Mouse (Mus musculus): ENCODE results near the gene Nfs1. TPM values are rescaled to one million over a fixed set of nuclear protein-coding genes. Genes with fewer than 3 reads are reported as not detected.

Gene Nfs1
- polyA plus RNA-seq, 1 experiment from 2014 or later = 37.6 TPM

- no peak overlapping the region for H3K4me2 ChIP-seq (ENCODE audit: low read length)
- WGBS = 39% methylated on average over 4 of the region's 4 CpGs
- H3K9me3 ChIP-seq (replicated peaks; ENCODE audit: control insufficient read depth, low read length, poor library complexity, severe bottlenecking) = no peaks in the 10 kb centered on the region
- no peak overlapping the region for H3K4me3 ChIP-seq (ENCODE audit: low read depth, low read length)
- H3K36me3 ChIP-seq (ENCODE audit: control insufficient read depth, insufficient read depth, low read length) = peaks cover 18% of the 10 kb centered on the region
- H3K27me3 ChIP-seq (ENCODE audit: control insufficient read depth, insufficient read depth, low read depth, low read length) = no peaks in the 10 kb centered on the region
- no peak for ATAC-seq
- no peak overlapping the region for H3K27ac ChIP-seq (ENCODE audit: low read length)
- H3K9ac ChIP-seq (ENCODE audit: low read depth, low read length) = no peak overlapping the region
- no peaks in the 10 kb centered on the region for H3K4me1 ChIP-seq (ENCODE audit: control insufficient read depth, insufficient read depth, low read length)
Observed at GRCm38 (mm10) chr2:156079674-156080073, 64.3 kb downstream of the Nfs1 start.

- Histone ChIP-seq H3K4me1 (ENCODE audit: control insufficient read depth, insufficient read depth, low read length) (no peaks in the 10 kb centered on the region), H3K36me3 (ENCODE audit: control insufficient read depth, insufficient read depth, low read length) (peaks cover 18% of the 10 kb centered on the region), H3K4me2 (ENCODE audit: low read length) (no peak overlapping the region), H3K9me3 (replicated peaks; ENCODE audit: control insufficient read depth, low read length, poor library complexity, severe bottlenecking) (no peaks in the 10 kb centered on the region), H3K27ac (ENCODE audit: low read length) (no peak overlapping the region), H3K27me3 (ENCODE audit: control insufficient read depth, insufficient read depth, low read depth, low read length) (no peaks in the 10 kb centered on the region), H3K9ac (ENCODE audit: low read depth, low read length) (no peak overlapping the region), H3K4me3 (ENCODE audit: low read depth, low read length) (no peak overlapping the region)
- no peak for ATAC-seq
- 89% methylated on average over 8 of the region's 8 CpGs for WGBS
Observed at GRCm38 (mm10) chr2:156079183-156079560, 64.8 kb downstream of the Nfs1 start.

GRCm38 (mm10) chr2:156078421-156079182 is 65.4 kb downstream of the Nfs1 start:
- Histone ChIP-seq H3K36me3 (ENCODE audit: control insufficient read depth, insufficient read depth, low read length) (peaks cover 23% of the 10 kb centered on the region), H3K4me3 (ENCODE audit: low read depth, low read length) (no peak overlapping the region), H3K9ac (ENCODE audit: low read depth, low read length) (no peak overlapping the region), H3K4me1 (ENCODE audit: control insufficient read depth, insufficient read depth, low read length) (no peaks in the 10 kb centered on the region), H3K4me2 (ENCODE audit: low read length) (no peak overlapping the region), H3K27ac (ENCODE audit: low read length) (no peak overlapping the region), H3K27me3 (ENCODE audit: control insufficient read depth, insufficient read depth, low read depth, low read length) (no peaks in the 10 kb centered on the region), H3K9me3 (replicated peaks; ENCODE audit: control insufficient read depth, low read length, poor library complexity, severe bottlenecking) (no peaks in the 10 kb centered on the region)
- 92% methylated on average over 16 of the region's 16 CpGs for WGBS
- ATAC-seq = no peak

- ATAC-seq = no peak
- Histone ChIP-seq H3K4me1 (ENCODE audit: control insufficient read depth, insufficient read depth, low read length) (no peaks in the 10 kb centered on the region), H3K9ac (ENCODE audit: low read depth, low read length) (no peak overlapping the region), H3K27ac (ENCODE audit: low read length) (no peak overlapping the region), H3K27me3 (ENCODE audit: control insufficient read depth, insufficient read depth, low read depth, low read length) (no peaks in the 10 kb centered on the region), H3K4me3 (ENCODE audit: low read depth, low read length) (no peak overlapping the region), H3K36me3 (ENCODE audit: control insufficient read depth, insufficient read depth, low read length) (peaks cover 31% of the 10 kb centered on the region), H3K9me3 (replicated peaks; ENCODE audit: control insufficient read depth, low read length, poor library complexity, severe bottlenecking) (no peaks in the 10 kb centered on the region), H3K4me2 (ENCODE audit: low read length) (no peak overlapping the region)
- WGBS = 93% methylated on average over 7 of the region's 7 CpGs
Observed at GRCm38 (mm10) chr2:156077461-156077860, 66.5 kb downstream of the Nfs1 start.

DNA sequence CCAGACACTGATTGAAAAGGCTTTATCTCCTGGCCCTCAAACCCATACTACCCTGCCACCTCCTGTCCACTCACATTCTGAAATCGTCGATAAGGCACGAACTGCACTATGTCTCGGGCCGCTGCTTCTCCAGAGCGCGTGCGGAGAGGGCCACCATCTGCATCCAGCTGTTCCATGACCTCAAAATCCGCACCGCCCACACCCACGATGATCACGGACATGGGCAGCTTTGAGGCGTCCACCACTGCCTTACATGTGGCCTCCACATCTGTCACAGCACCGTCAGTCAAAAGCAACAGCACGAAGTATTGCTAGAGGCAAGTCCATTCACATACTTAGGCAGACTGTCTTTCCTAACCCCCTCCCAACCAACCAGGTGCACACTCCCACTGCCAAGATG is 70.3 kb downstream of the Nfs1 start:
- Histone ChIP-seq H3K4me2 (ENCODE audit: low read length) (no peak overlapping the region), H3K4me1 (ENCODE audit: control insufficient read depth, insufficient read depth, low read length) (no peaks in the 10 kb centered on the region), H3K27ac (ENCODE audit: low read length) (no peak overlapping the region), H3K9ac (ENCODE audit: low read depth, low read length) (no peak overlapping the region), H3K9me3 (replicated peaks; ENCODE audit: control insufficient read depth, low read length, poor library complexity, severe bottlenecking) (no peaks in the 10 kb centered on the region), H3K4me3 (ENCODE audit: low read depth, low read length) (no peak overlapping the region), H3K36me3 (ENCODE audit: control insufficient read depth, insufficient read depth, low read length) (peaks cover 51% of the 10 kb centered on the region), H3K27me3 (ENCODE audit: control insufficient read depth, insufficient read depth, low read depth, low read length) (no peaks in the 10 kb centered on the region)
- no peak for ATAC-seq
- WGBS = 94% methylated on average over 15 of the region's 15 CpGs

Other genes with a start within 250 kb of the Nfs1 start
- gene Uqcc1, start 213.9 kb downstream of the Nfs1 start, polyA plus RNA-seq (2015; fragmentation: Nextera tagmentation; extraction: Ambion mirVana) = 63.3 and 66.8 TPM in 2 replicates
- not detected in 2 replicates for gene Gm15557, start 203.5 kb downstream of the Nfs1 start, polyA plus RNA-seq (2015; fragmentation: Nextera tagmentation; extraction: Ambion mirVana)
- gene Gdf5, start 198.8 kb downstream of the Nfs1 start, polyA plus RNA-seq (2015; fragmentation: Nextera tagmentation; extraction: Ambion mirVana) = 0.95 and 1.8 TPM in 2 replicates
- 13.3 and 13.7 TPM in 2 replicates for gene Cep250, start 187.7 kb downstream of the Nfs1 start, polyA plus RNA-seq (2015; fragmentation: Nextera tagmentation; extraction: Ambion mirVana)
- 1.2 and 1.3 TPM in 2 replicates for gene 6430550D23Rik, start 136.2 kb downstream of the Nfs1 start, polyA plus RNA-seq (2015; fragmentation: Nextera tagmentation; extraction: Ambion mirVana)
- 407 and 448 TPM in 2 replicates for gene Ergic3, start 136.1 kb downstream of the Nfs1 start, polyA plus RNA-seq (2015; fragmentation: Nextera tagmentation; extraction: Ambion mirVana)
- gene Fer1l4, start 91.2 kb downstream of the Nfs1 start, polyA plus RNA-seq (2015; fragmentation: Nextera tagmentation; extraction: Ambion mirVana) = 0.30 TPM in 1 of 2 replicates, not detected in the other
- 7.2 and 7.8 TPM in 2 replicates for gene Spag4, start 79.0 kb downstream of the Nfs1 start, polyA plus RNA-seq (2015; fragmentation: Nextera tagmentation; extraction: Ambion mirVana)
- 23.2 and 25.8 TPM in 2 replicates for gene Cpne1, start 32.2 kb downstream of the Nfs1 start, polyA plus RNA-seq (2015; fragmentation: Nextera tagmentation; extraction: Ambion mirVana)
- gene Rbm12, start 32.2 kb downstream of the Nfs1 start, polyA plus RNA-seq (2015; fragmentation: Nextera tagmentation; extraction: Ambion mirVana) = 26.2 and 30.1 TPM in 2 replicates
- gene Gm28036, start 17.1 kb downstream of the Nfs1 start, polyA plus RNA-seq (2015; fragmentation: Nextera tagmentation; extraction: Ambion mirVana) = 21.8 and 22.3 TPM in 2 replicates
- 381 and 383 TPM in 2 replicates for gene Romo1, start 147 bp downstream of the Nfs1 start, polyA plus RNA-seq (2015; fragmentation: Nextera tagmentation; extraction: Ambion mirVana)
- 406 and 441 TPM in 2 replicates for gene Rbm39, start 36.1 kb upstream of the Nfs1 start, polyA plus RNA-seq (2015; fragmentation: Nextera tagmentation; extraction: Ambion mirVana)
- 132 and 136 TPM in 2 replicates for gene Phf20, start 52.3 kb upstream of the Nfs1 start, polyA plus RNA-seq (2015; fragmentation: Nextera tagmentation; extraction: Ambion mirVana)
- 5.9 and 7.0 TPM in 2 replicates for gene Cnbd2, start 168.1 kb upstream of the Nfs1 start, polyA plus RNA-seq (2015; fragmentation: Nextera tagmentation; extraction: Ambion mirVana)
- 79.3 and 82.1 TPM in 2 replicates for gene Scand1, start 168.5 kb upstream of the Nfs1 start, polyA plus RNA-seq (2015; fragmentation: Nextera tagmentation; extraction: Ambion mirVana)

Data from midbrain, embryonic 16.5 days (tissue).